ENCODE assay signal across 10 mouse cellular contexts in genomic region chr5:147186001-147186431, GRCm38 (mm10). TPM values are rescaled to one million over a fixed set of nuclear protein-coding genes. Genes with fewer than 3 reads are reported as not detected.
DNase-seq lines count a peak whose midpoint lies in the region; ATAC-seq and TF ChIP-seq lines count a peak whose summit lies in the region.
"Had no signal": no experiment of that assay in that cellular context is flagged by ENCODE, and none has a peak within 500 bp of the region (broad histone marks: within the 10 kb centered on the region; RNA-seq: fewer than 3 reads in every experiment).

No protein-coding gene starts in this region.

- no peak for TF ChIP-seq EP300 in ES-Bruce4 (IDR thresholded peaks at IDR 0.05; ENCODE audit: insufficient read depth, low read depth, low read length)
- no peak for TF ChIP-seq EP300 in liver, postnatal 0 days (IDR thresholded peaks at IDR 0.05; ENCODE audit: low read depth)

- H3K9ac ChIP-seq in ES-Bruce4 (ENCODE audit: low read depth, poor library complexity, severe bottlenecking) = peak overlapping the region; percentile 7; the same call in 1 of the 2 replicates
- no peak overlapping the region for H3K9ac ChIP-seq in embryonic facial prominence, embryonic 11.5 days (replicated peaks; ENCODE audit: low read length)
- H3K9ac ChIP-seq in hindbrain, embryonic 13.5 days = no peak overlapping the region
- H3K9ac ChIP-seq in liver, postnatal 0 days (replicated peaks) = no peak overlapping the region
- H3K9ac ChIP-seq in neural tube, embryonic 15.5 days (replicated peaks) = no peak overlapping the region

- no peak for TF ChIP-seq CTCF in gastrocnemius, adult 2 months (IDR thresholded peaks at IDR 0.05)
- peak; percentile 15 for TF ChIP-seq CTCF in ES-Bruce4 (IDR thresholded peaks at IDR 0.05; ENCODE audit: low read depth, low read length)
- no peak for TF ChIP-seq CTCF in liver, postnatal 0 days (IDR thresholded peaks at IDR 0.05; ENCODE audit: low read depth)

- TF ChIP-seq POLR2A in ES-Bruce4 (IDR thresholded peaks at IDR 0.05; ENCODE audit: insufficient read depth, low read length) = no peak

- peaks cover 30% of the 10 kb centered on the region for H3K27me3 ChIP-seq in ES-Bruce4 (ENCODE audit: control insufficient read depth, insufficient read depth, low read length, poor library complexity, severe bottlenecking)
- H3K27me3 ChIP-seq in embryonic facial prominence, embryonic 11.5 days (ENCODE audit: control insufficient read depth, insufficient read depth, low read length) = peaks cover 60% of the 10 kb centered on the region
- H3K27me3 ChIP-seq in hindbrain, embryonic 13.5 days = peaks cover 93% of the 10 kb centered on the region
- peaks cover 68% of the 10 kb centered on the region for H3K27me3 ChIP-seq in liver, postnatal 0 days (ENCODE audit: insufficient read depth, low read length)
- peaks cover 73% of the 10 kb centered on the region for H3K27me3 ChIP-seq in neural tube, embryonic 15.5 days (replicated peaks)

- no peaks in the 10 kb centered on the region for H3K36me3 ChIP-seq in ES-Bruce4 (ENCODE audit: control insufficient read depth, insufficient read depth, low read length, poor library complexity, severe bottlenecking)
- H3K36me3 ChIP-seq in embryonic facial prominence, embryonic 11.5 days (replicated peaks; ENCODE audit: control insufficient read depth, insufficient read depth, low read depth, low read length) = no peaks in the 10 kb centered on the region
- H3K36me3 ChIP-seq in hindbrain, embryonic 13.5 days = no peaks in the 10 kb centered on the region
- H3K36me3 ChIP-seq in liver, postnatal 0 days (replicated peaks; ENCODE audit: insufficient read depth, low read length) = no peaks in the 10 kb centered on the region
- H3K36me3 ChIP-seq in neural tube, embryonic 15.5 days = no peaks in the 10 kb centered on the region
- H3K36me3 ChIP-seq: G1E had no signal

- DNase-seq in gastrocnemius, adult 2 months = peak; percentile 24
- no peak for DNase-seq in gastrocnemius, postnatal 10 days
- DNase-seq in embryonic facial prominence, embryonic 11.5 days (ENCODE audit: low spot score) = no peak
- DNase-seq in liver, postnatal 0 days = peak; percentile 28
- DNase-seq in adipocyte (ENCODE audit: low spot score) = no peak

- no peak for ATAC-seq in embryonic facial prominence, embryonic 11.5 days (replicated peaks; ENCODE audit: insufficient number of reproducible peaks, low FRiP score, low TSS enrichment, low read depth)
- no peak for ATAC-seq in hindbrain, embryonic 13.5 days (ENCODE audit: low FRiP score)
- no peak for ATAC-seq in liver, postnatal 0 days
- no peak for ATAC-seq in neural tube, embryonic 15.5 days (ENCODE audit: low FRiP score)

- no peaks in the 10 kb centered on the region for H3K4me1 ChIP-seq in ES-Bruce4 (ENCODE audit: control insufficient read depth, insufficient read depth, low read length)
- peaks cover 5% of the 10 kb centered on the region for H3K4me1 ChIP-seq in embryonic facial prominence, embryonic 11.5 days (ENCODE audit: control insufficient read depth, insufficient read depth, low read length)
- H3K4me1 ChIP-seq in hindbrain, embryonic 13.5 days (replicated peaks) = peaks cover 41% of the 10 kb centered on the region
- H3K4me1 ChIP-seq in liver, postnatal 0 days (ENCODE audit: insufficient read depth) = peaks cover 21% of the 10 kb centered on the region
- H3K4me1 ChIP-seq in neural tube, embryonic 15.5 days = peaks cover 42% of the 10 kb centered on the region

- H3K4me2 ChIP-seq in embryonic facial prominence, embryonic 11.5 days (ENCODE audit: low read depth, low read length) = peak overlapping the region; percentile 37
- H3K4me2 ChIP-seq in hindbrain, embryonic 13.5 days = peak overlapping the region; percentile 57
- peak overlapping the region; percentile 57 for H3K4me2 ChIP-seq in liver, postnatal 0 days (ENCODE audit: low read depth, low read length)
- peak overlapping the region; percentile 64 for H3K4me2 ChIP-seq in neural tube, embryonic 15.5 days

- no peak overlapping the region for H3K27ac ChIP-seq in gastrocnemius, adult 2 months
- no peak overlapping the region for H3K27ac ChIP-seq in ES-Bruce4 (ENCODE audit: insufficient read depth, low read length)
- H3K27ac ChIP-seq in embryonic facial prominence, embryonic 11.5 days (replicated peaks; ENCODE audit: low read depth, low read length) = no peak overlapping the region
- H3K27ac ChIP-seq in hindbrain, embryonic 13.5 days = 0 out of 2 replicates have a peak overlapping the region, but pooled peaks have one; percentile 49
- H3K27ac ChIP-seq in liver, postnatal 0 days (ENCODE audit: low read depth) = no peak overlapping the region
- no peak overlapping the region for H3K27ac ChIP-seq in neural tube, embryonic 15.5 days (replicated peaks)

- intact Hi-C loops in gastrocnemius, adult 2 months (cut with DNase I) = no loop called here

- H3K4me3 ChIP-seq in gastrocnemius, adult 2 months = peak overlapping the region; percentile 70
- H3K4me3 ChIP-seq in ES-Bruce4 (ENCODE audit: low read depth, low read length) = peak overlapping the region; percentile 58
- H3K4me3 ChIP-seq in embryonic facial prominence, embryonic 11.5 days (ENCODE audit: low read depth, low read length) = peak overlapping the region; percentile 10; the same call in 1 of the 2 replicates
- H3K4me3 ChIP-seq in hindbrain, embryonic 13.5 days = peak overlapping the region; percentile 20; the same call in 1 of the 2 replicates
- peak overlapping the region; percentile 29 for H3K4me3 ChIP-seq in liver, postnatal 0 days (ENCODE audit: low read depth, low read length)
- H3K4me3 ChIP-seq in neural tube, embryonic 15.5 days (replicated peaks) = 0 out of 2 replicates have a peak overlapping the region, but pooled peaks have one; percentile 17

- 0 out of 2 replicates have a peak, but pooled peaks cover 3% of the 10 kb centered on the region for H3K9me3 ChIP-seq in ES-Bruce4 (replicated peaks; ENCODE audit: control insufficient read depth, insufficient read depth, low read length, poor library complexity, severe bottlenecking)
- no peaks in the 10 kb centered on the region for H3K9me3 ChIP-seq in embryonic facial prominence, embryonic 11.5 days (replicated peaks; ENCODE audit: control insufficient read depth, low read length)
- H3K9me3 ChIP-seq in hindbrain, embryonic 13.5 days = peaks cover 10% of the 10 kb centered on the region
- peaks cover 5% of the 10 kb centered on the region for H3K9me3 ChIP-seq in liver, postnatal 0 days (ENCODE audit: low read length)
- 0 out of 2 replicates have a peak, but pooled peaks cover 6% of the 10 kb centered on the region for H3K9me3 ChIP-seq in neural tube, embryonic 15.5 days (replicated peaks)

- under 1% methylated on average over 26 of the region's 26 CpGs for WGBS in embryonic facial prominence, embryonic 11.5 days
- under 1% methylated on average over 24 of the region's 26 CpGs for whole genome bisulfite sequencing in hindbrain, embryonic 13.5 days
- WGBS in liver, postnatal 0 days (ENCODE audit: insufficient replicate concordance) = under 1% methylated on average over 26 of the region's 26 CpGs
- under 1% methylated on average over 25 of the region's 26 CpGs for WGBS in neural tube, embryonic 15.5 days

RNA-seq across cellular contexts. Expression of gene Gsx1, which starts 2.5 kb away (rescaled TPM):
- not detected for total RNA-seq in gastrocnemius, adult 2 months (2021)
- total RNA-seq in gastrocnemius, postnatal 10 days (2021) = not detected
- polyA plus RNA-seq in ES-Bruce4 (2011; ENCODE audit: insufficient read depth, insufficient read length, low read depth, missing spikeins) = not detected in 2 replicates
- polyA plus RNA-seq in embryonic facial prominence, embryonic 11.5 days (2014; fragmentation: Nextera tagmentation; extraction: Ambion mirVana) = 2.2 and 2.3 TPM in 2 replicates
- 5.8 and 7.2 TPM in 2 replicates for polyA plus RNA-seq in hindbrain, embryonic 13.5 days (2015; fragmentation: Nextera tagmentation; extraction: Ambion mirVana)
- not detected in 2 replicates for polyA plus RNA-seq in liver, postnatal 0 days (2015; fragmentation: Nextera tagmentation; extraction: Ambion mirVana)
- polyA plus RNA-seq in neural tube, embryonic 15.5 days (2015; fragmentation: Nextera tagmentation; extraction: Ambion mirVana) = 1.3 and 2.1 TPM in 2 replicates
- total RNA-seq: G1E; hematopoietic stem cell, adult 5-6 weeks had no signal
- polyA plus RNA-seq: G1E had no signal

Comparison
In these comparisons a context has a peak if more than half of its experiments do, and no peak if none do; other contexts are left out.
1. DNase-seq: peak in gastrocnemius, adult 2 months (single experiment) and liver, postnatal 0 days (single experiment); none in gastrocnemius, postnatal 10 days (single experiment), embryonic facial prominence, embryonic 11.5 days (single experiment) and adipocyte (single experiment).
2. H3K4me3 ChIP-seq: peak in every context shown above with its lines; median percentile 70 in gastrocnemius, adult 2 months; 58 in ES-Bruce4; 29 in liver, postnatal 0 days; 20 in hindbrain, embryonic 13.5 days; 17 in neural tube, embryonic 15.5 days; 10 in embryonic facial prominence, embryonic 11.5 days.
3. Peak in every context shown above with its lines, with median percentiles within 50 percentile points of each other: H3K4me2 ChIP-seq.